In the genomic region with DNA sequence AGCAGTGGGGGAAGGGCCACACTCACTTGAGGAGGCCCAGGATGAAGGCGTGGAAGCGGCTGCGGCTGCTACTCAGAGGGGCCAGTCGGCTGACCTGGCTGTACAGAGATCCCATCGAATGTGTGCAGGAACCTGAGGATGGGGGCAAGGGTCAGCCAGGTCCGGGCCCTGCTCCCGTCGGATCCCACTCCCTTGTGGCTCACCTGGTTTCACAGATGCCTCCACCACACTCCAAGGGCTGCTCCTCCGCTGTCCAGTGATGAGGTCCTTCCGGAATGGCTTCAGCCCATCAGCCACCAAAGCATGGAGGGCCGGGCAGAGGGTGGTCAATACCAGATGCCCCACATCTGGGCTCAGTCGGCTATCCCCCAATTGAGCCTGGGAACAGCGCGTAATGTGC, we compare ENCODE assay signal across 8 mouse cellular contexts. TPM values are rescaled to one million over a fixed set of nuclear protein-coding genes. Genes with fewer than 3 reads are reported as not detected.
DNase-seq lines count a peak whose midpoint lies in the region; ATAC-seq and TF ChIP-seq lines count a peak whose summit lies in the region.
"Had no signal": no experiment of that assay in that cellular context is flagged by ENCODE, and none has a peak within 500 bp of the region (broad histone marks: within the 10 kb centered on the region; RNA-seq: fewer than 3 reads in every experiment).

No protein-coding gene starts in this region.

- H3K4me2 ChIP-seq in lung, embryonic 14.5 days = peak overlapping the region; percentile 100
- peak overlapping the region; percentile 93 for H3K4me2 ChIP-seq in forebrain, embryonic 13.5 days
- peak overlapping the region; percentile 87 for H3K4me2 ChIP-seq in kidney, embryonic 16.5 days (replicated peaks; ENCODE audit: low read depth, low read length)
- no peak overlapping the region for H3K4me2 ChIP-seq in neural tube, embryonic 14.5 days (ENCODE audit: low read depth, low read length)

- peaks cover 23% of the 10 kb centered on the region for H3K27me3 ChIP-seq in lung, embryonic 14.5 days (ENCODE audit: insufficient read depth, low read length)
- peaks cover 28% of the 10 kb centered on the region for H3K27me3 ChIP-seq in forebrain, embryonic 13.5 days
- H3K27me3 ChIP-seq in kidney, embryonic 16.5 days (ENCODE audit: insufficient read depth, low read length) = peaks cover 8% of the 10 kb centered on the region
- H3K27me3 ChIP-seq in neural tube, embryonic 14.5 days (ENCODE audit: control insufficient read depth, insufficient read depth, low read length) = no peaks in the 10 kb centered on the region

- H3K9ac ChIP-seq in lung, embryonic 14.5 days = 0 out of 2 replicates have a peak overlapping the region, but pooled peaks have one; percentile 32
- H3K9ac ChIP-seq in forebrain, embryonic 13.5 days = no peak overlapping the region
- no peak overlapping the region; the same call in 1 of the 2 replicates for H3K9ac ChIP-seq in kidney, embryonic 16.5 days (replicated peaks; ENCODE audit: low read length)
- H3K9ac ChIP-seq in neural tube, embryonic 14.5 days (replicated peaks; ENCODE audit: low read depth, low read length) = no peak overlapping the region

- H3K36me3 ChIP-seq in lung, embryonic 14.5 days (ENCODE audit: insufficient read depth) = peaks cover 12% of the 10 kb centered on the region; the same call in 1 of the 2 replicates
- peaks cover 45% of the 10 kb centered on the region for H3K36me3 ChIP-seq in forebrain, embryonic 13.5 days (ENCODE audit: poor library complexity, severe bottlenecking)
- H3K36me3 ChIP-seq in kidney, embryonic 16.5 days (ENCODE audit: insufficient read depth, low read length) = no peaks in the 10 kb centered on the region
- peaks cover 12% of the 10 kb centered on the region for H3K36me3 ChIP-seq in neural tube, embryonic 14.5 days (ENCODE audit: control insufficient read depth, insufficient read depth, low read length)

- H3K4me3 ChIP-seq in lung, embryonic 14.5 days (ENCODE audit: low read depth, low read length) = peak overlapping the region; percentile 67
- peak overlapping the region; percentile 61; the same call in 1 of the 2 replicates for H3K4me3 ChIP-seq in forebrain, embryonic 13.5 days
- H3K4me3 ChIP-seq in kidney, embryonic 16.5 days (ENCODE audit: low read length) = peak overlapping the region; percentile 67
- 0 out of 2 replicates have a peak overlapping the region, but pooled peaks have one; percentile 67 for H3K4me3 ChIP-seq in neural tube, embryonic 14.5 days (ENCODE audit: low read depth, low read length)

- no peak for TF ChIP-seq CTCF in lung, embryonic 14.5 days (IDR thresholded peaks at IDR 0.05; ENCODE audit: low read depth)

- WGBS in lung, embryonic 14.5 days = 43% methylated on average over 14 of the region's 14 CpGs
- 76% methylated on average over 14 of the region's 14 CpGs for WGBS in forebrain, embryonic 13.5 days
- WGBS in kidney, embryonic 16.5 days = 50% methylated on average over 14 of the region's 14 CpGs
- 70% methylated on average over 14 of the region's 14 CpGs for WGBS in neural tube, embryonic 14.5 days

- DNase-seq in lung, embryonic 14.5 days = no peak
- no peak for DNase-seq in lung, postnatal 36 days
- no peak for DNase-seq in frontal cortex, adult 2 months (ENCODE audit: extremely low spot score in 1 of 2, low spot score in 1 of 2)
- no peak for DNase-seq in adrenal gland, postnatal 25 days

- no peak for ATAC-seq in lung, embryonic 14.5 days (ENCODE audit: insufficient read depth)
- ATAC-seq in forebrain, embryonic 13.5 days = no peak
- no peak for ATAC-seq in kidney, embryonic 16.5 days (ENCODE audit: low FRiP score, low TSS enrichment)
- no peak for ATAC-seq in neural tube, embryonic 14.5 days (ENCODE audit: low read depth)

- H3K27ac ChIP-seq in lung, embryonic 14.5 days (ENCODE audit: low read depth) = no peak overlapping the region
- no peak overlapping the region for H3K27ac ChIP-seq in forebrain, embryonic 13.5 days
- H3K27ac ChIP-seq in kidney, embryonic 16.5 days (ENCODE audit: low read length) = no peak overlapping the region
- H3K27ac ChIP-seq in neural tube, embryonic 14.5 days (ENCODE audit: low read depth, low read length) = no peak overlapping the region

- H3K9me3 ChIP-seq in lung, embryonic 14.5 days (ENCODE audit: low read depth, low read length) = no peaks in the 10 kb centered on the region
- no peaks in the 10 kb centered on the region for H3K9me3 ChIP-seq in forebrain, embryonic 13.5 days (replicated peaks)
- no peaks in the 10 kb centered on the region for H3K9me3 ChIP-seq in kidney, embryonic 16.5 days (ENCODE audit: low read length)
- no peaks in the 10 kb centered on the region for H3K9me3 ChIP-seq in neural tube, embryonic 14.5 days (ENCODE audit: control insufficient read depth, low read length)

- peaks cover 15% of the 10 kb centered on the region for H3K4me1 ChIP-seq in lung, embryonic 14.5 days (ENCODE audit: insufficient read depth)
- H3K4me1 ChIP-seq in forebrain, embryonic 13.5 days = peaks cover 52% of the 10 kb centered on the region
- H3K4me1 ChIP-seq in kidney, embryonic 16.5 days (ENCODE audit: insufficient read depth, low read length) = peaks cover 44% of the 10 kb centered on the region
- H3K4me1 ChIP-seq in neural tube, embryonic 14.5 days (ENCODE audit: control insufficient read depth, insufficient read depth, low read length) = peaks cover 13% of the 10 kb centered on the region; the same call in 1 of the 2 replicates

RNA-seq across cellular contexts. Expression of gene Rusc1, which starts 4.1 kb away (rescaled TPM):
- polyA plus RNA-seq in lung, embryonic 14.5 days (2014; fragmentation: Nextera tagmentation; extraction: Ambion mirVana) = 11.2 and 13.9 TPM in 2 replicates
- polyA plus RNA-seq in forebrain, embryonic 13.5 days (2015; fragmentation: Nextera tagmentation; extraction: Ambion mirVana) = 38.4 and 40.5 TPM in 2 replicates
- polyA plus RNA-seq in kidney, embryonic 16.5 days (2015; fragmentation: Nextera tagmentation; extraction: Ambion mirVana) = 21.3 and 22.5 TPM in 2 replicates
- polyA plus RNA-seq in neural tube, embryonic 14.5 days (2014; fragmentation: Nextera tagmentation; extraction: Ambion mirVana) = 96.7 and 104 TPM in 2 replicates
- polyA plus RNA-seq in frontal cortex, adult 2 months (2012; rRNA removed) = 153 and 157 TPM in 2 replicates
- 21.6 and 30.2 TPM in 2 replicates for total RNA-seq in adrenal gland, postnatal 25 days (2021)

RNA-seq across cellular contexts. Expression of gene Gm43738, which starts 11.9 kb away (rescaled TPM):
- not detected in 2 replicates for polyA plus RNA-seq in lung, embryonic 14.5 days (2014; fragmentation: Nextera tagmentation; extraction: Ambion mirVana)
- not detected in 2 replicates for polyA plus RNA-seq in forebrain, embryonic 13.5 days (2015; fragmentation: Nextera tagmentation; extraction: Ambion mirVana)
- polyA plus RNA-seq in kidney, embryonic 16.5 days (2015; fragmentation: Nextera tagmentation; extraction: Ambion mirVana) = not detected in 2 replicates
- polyA plus RNA-seq in neural tube, embryonic 14.5 days (2014; fragmentation: Nextera tagmentation; extraction: Ambion mirVana) = not detected in 2 replicates
- 0.08 TPM in 1 of 2 replicates, not detected in the other for polyA plus RNA-seq in frontal cortex, adult 2 months (2012; rRNA removed)
- 0.39 TPM in 1 of 2 replicates, not detected in the other for total RNA-seq in adrenal gland, postnatal 25 days (2021)
- total RNA-seq: common myeloid progenitor, adult 5-6 weeks had no signal

RNA-seq across cellular contexts. Expression of gene Fdps, which starts 12.8 kb away (rescaled TPM):
- polyA plus RNA-seq in lung, embryonic 14.5 days (2014; fragmentation: Nextera tagmentation; extraction: Ambion mirVana) = 164 and 177 TPM in 2 replicates
- 315 and 326 TPM in 2 replicates for polyA plus RNA-seq in forebrain, embryonic 13.5 days (2015; fragmentation: Nextera tagmentation; extraction: Ambion mirVana)
- polyA plus RNA-seq in kidney, embryonic 16.5 days (2015; fragmentation: Nextera tagmentation; extraction: Ambion mirVana) = 175 and 179 TPM in 2 replicates
- polyA plus RNA-seq in neural tube, embryonic 14.5 days (2014; fragmentation: Nextera tagmentation; extraction: Ambion mirVana) = 378 and 453 TPM in 2 replicates
- polyA plus RNA-seq in frontal cortex, adult 2 months (2012; rRNA removed) = 97.5 and 98.5 TPM in 2 replicates
- 830 and 852 TPM in 2 replicates for total RNA-seq in adrenal gland, postnatal 25 days (2021)

RNA-seq across cellular contexts. Expression of gene Pklr, which starts 47.0 kb away (rescaled TPM):
- 0.08 TPM in 1 of 2 replicates, not detected in the other for polyA plus RNA-seq in lung, embryonic 14.5 days (2014; fragmentation: Nextera tagmentation; extraction: Ambion mirVana)
- 0.09 and 0.26 TPM in 2 replicates for polyA plus RNA-seq in forebrain, embryonic 13.5 days (2015; fragmentation: Nextera tagmentation; extraction: Ambion mirVana)
- polyA plus RNA-seq in kidney, embryonic 16.5 days (2015; fragmentation: Nextera tagmentation; extraction: Ambion mirVana) = 4.7 and 5.0 TPM in 2 replicates
- 0.66 TPM in 1 of 2 replicates, not detected in the other for polyA plus RNA-seq in neural tube, embryonic 14.5 days (2014; fragmentation: Nextera tagmentation; extraction: Ambion mirVana)
- not detected in 2 replicates for polyA plus RNA-seq in frontal cortex, adult 2 months (2012; rRNA removed)
- 1.6 TPM in 1 of 2 replicates, not detected in the other for total RNA-seq in adrenal gland, postnatal 25 days (2021)
